Mouse (Mus musculus) cerebellum, postnatal 25 days (tissue): ENCODE results near the gene Idh3b.

Source experiments
- DNase-seq, 2 experiments: peaks; one replicate each; pipeline ENCODE4 v3.0.0; 2021; ENCODE audit warnings: mixed read lengths in 2 of 2

Idh3b gene

GRCm38 (mm10) chr2:130262398-130262797 is 21.9 kb downstream of the Idh3b start:
- DNase-seq: no peak

GRCm38 (mm10) chr2:130261914-130262313 is 22.4 kb downstream of the Idh3b start:
- no peak for DNase-seq

- DNase-seq: no peak
These were observed 23.5 kb downstream of the Idh3b start for GRCm38 (mm10) chr2:130260822-130261221.

- no peak for DNase-seq
These were observed 27.6 kb downstream of the Idh3b start for GRCm38 (mm10) chr2:130256762-130257161.

GRCm38 (mm10) chr2:130248226-130248625 is 36.1 kb downstream of the Idh3b start:
- no peak for DNase-seq

GRCm38 (mm10) chr2:130246912-130247311 is 37.4 kb downstream of the Idh3b start:
- peak; percentile 14 to 31 for DNase-seq
